Mouse (Mus musculus): ENCODE measurements at regions not wholly inside any gene's neighbourhood (a gene's known extent, or its start where the extent isn't known, plus 50 kb on each side); places are given as distances from the start of the nearest gene placed in this dataset.

DNA sequence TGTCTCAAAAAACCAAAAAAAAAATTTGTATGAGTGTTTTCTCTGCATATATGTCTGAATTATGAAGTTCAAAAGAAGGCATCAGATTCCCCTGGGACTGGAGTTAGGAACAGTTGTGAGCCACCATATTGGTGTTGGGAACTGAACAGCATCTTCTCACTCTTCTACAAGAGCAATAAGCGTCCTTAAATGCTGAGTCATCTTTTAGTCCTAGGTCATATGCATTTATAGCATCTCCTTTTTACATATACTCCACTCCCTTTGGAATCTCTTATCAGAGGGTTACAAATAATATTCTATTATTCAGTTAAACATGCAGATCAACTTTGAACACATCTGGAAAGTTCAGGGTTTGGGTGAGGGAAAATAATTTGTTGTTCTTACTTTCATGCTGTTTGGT, 145.8 kb upstream of the F13a1 start:
- Histone ChIP-seq H3K36me3 (no peaks in the 10 kb centered on the region), H3K27ac (no peak overlapping the region), H3K4me1 (replicated peaks) (no peaks in the 10 kb centered on the region), H3K4me3 (no peak overlapping the region), H3K9me3 (no peaks in the 10 kb centered on the region), H3K27me3 (ENCODE audit: insufficient read depth, poor library complexity, severe bottlenecking) (no peaks in the 10 kb centered on the region)
- 92% methylated on average over 1 of the region's 1 CpGs for WGBS
- no peak for DNase-seq (ENCODE audit: low spot score)

DNA sequence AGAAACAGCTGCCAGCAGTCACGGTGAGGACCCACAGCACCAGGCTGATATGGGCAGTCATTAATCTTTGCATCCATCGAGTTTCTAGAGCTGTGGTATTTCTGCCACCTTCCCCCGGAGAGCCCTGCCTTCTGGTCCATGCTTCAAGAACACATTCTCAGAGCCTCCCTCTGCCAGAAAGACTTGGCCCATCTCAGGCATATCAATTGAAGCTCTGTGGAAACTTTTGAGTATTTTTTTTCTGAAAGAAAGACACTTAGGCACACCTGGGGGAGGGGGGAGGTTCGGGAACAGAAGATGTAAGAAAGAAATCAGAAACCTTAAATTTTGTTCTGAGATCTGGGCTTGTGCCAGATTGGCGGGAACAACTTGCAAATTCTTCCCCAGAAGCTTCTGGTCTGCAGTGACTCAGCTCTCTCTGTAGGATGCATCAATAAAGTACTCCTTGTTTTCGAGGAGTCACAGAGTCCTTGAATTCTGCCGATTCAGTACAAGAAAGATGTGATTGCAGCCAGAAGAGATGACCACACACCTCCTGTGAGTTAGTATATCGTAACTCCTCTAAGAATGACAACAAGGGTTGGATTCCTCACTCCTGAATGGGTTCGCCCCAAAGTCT, 131.2 kb upstream of the F13a1 start:
- Histone ChIP-seq H3K27me3 (ENCODE audit: insufficient read depth, poor library complexity, severe bottlenecking) (no peaks in the 10 kb centered on the region), H3K9me3 (no peaks in the 10 kb centered on the region), H3K27ac (no peak overlapping the region), H3K4me1 (replicated peaks) (no peaks in the 10 kb centered on the region), H3K4me3 (no peak overlapping the region), H3K36me3 (no peaks in the 10 kb centered on the region)
- 82% methylated on average over 9 of the region's 9 CpGs for WGBS
- no peak for DNase-seq (ENCODE audit: low spot score)

DNA sequence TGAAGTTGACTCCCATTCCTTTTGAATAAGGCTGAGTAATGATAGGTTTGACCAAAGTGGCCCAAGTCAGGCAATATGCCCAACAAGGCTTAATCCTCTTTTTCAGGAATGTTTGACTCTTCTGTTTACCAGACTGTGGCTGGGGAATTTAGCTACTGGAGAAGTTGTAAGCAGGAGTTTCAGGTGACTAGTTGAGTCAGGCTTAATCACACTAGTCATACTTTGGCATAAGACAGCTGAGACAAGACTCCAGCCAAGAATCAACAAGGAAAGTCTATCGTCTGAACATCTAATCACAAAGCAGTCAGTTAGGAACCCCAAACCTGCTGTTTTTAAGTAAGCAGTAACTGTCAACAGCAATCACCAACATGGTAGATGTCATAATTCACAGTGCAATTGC, 126.5 kb upstream of the F13a1 start:
- Histone ChIP-seq H3K4me3 (no peak overlapping the region), H3K9me3 (no peaks in the 10 kb centered on the region), H3K4me1 (replicated peaks) (no peaks in the 10 kb centered on the region), H3K27ac (no peak overlapping the region), H3K36me3 (no peaks in the 10 kb centered on the region), H3K27me3 (ENCODE audit: insufficient read depth, poor library complexity, severe bottlenecking) (no peaks in the 10 kb centered on the region)
- no peak for DNase-seq (ENCODE audit: low spot score)
- 84% methylated on average over 1 of the region's 1 CpGs for WGBS

DNA sequence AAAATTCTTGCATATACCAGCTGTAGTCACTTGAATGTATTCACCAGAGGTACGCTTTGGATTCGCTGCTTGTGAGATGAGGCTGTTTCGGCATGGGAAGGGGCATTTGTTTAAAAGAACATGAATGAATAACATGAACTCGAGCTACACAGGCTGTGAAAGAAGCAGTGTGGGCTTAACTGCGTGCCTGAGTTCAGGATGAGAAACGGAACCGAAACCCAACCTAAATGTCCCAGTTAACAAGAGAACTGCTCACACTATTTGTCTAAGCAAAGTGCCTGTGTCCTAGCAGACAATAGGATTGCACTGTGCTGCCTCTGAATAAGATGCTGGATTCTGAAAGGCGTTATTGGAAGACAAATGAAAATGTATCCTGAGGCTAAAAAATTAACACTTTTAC, 126.0 kb upstream of the F13a1 start:
- no peak overlapping the region for H3K27ac ChIP-seq
- no peaks in the 10 kb centered on the region for H3K36me3 ChIP-seq
- WGBS = 88% methylated on average over 8 of the region's 8 CpGs
- H3K9me3 ChIP-seq = no peaks in the 10 kb centered on the region
- H3K27me3 ChIP-seq (ENCODE audit: insufficient read depth, poor library complexity, severe bottlenecking) = no peaks in the 10 kb centered on the region
- no peaks in the 10 kb centered on the region for H3K4me1 ChIP-seq (replicated peaks)
- H3K4me3 ChIP-seq = no peak overlapping the region
- DNase-seq (ENCODE audit: low spot score) = no peak

DNA sequence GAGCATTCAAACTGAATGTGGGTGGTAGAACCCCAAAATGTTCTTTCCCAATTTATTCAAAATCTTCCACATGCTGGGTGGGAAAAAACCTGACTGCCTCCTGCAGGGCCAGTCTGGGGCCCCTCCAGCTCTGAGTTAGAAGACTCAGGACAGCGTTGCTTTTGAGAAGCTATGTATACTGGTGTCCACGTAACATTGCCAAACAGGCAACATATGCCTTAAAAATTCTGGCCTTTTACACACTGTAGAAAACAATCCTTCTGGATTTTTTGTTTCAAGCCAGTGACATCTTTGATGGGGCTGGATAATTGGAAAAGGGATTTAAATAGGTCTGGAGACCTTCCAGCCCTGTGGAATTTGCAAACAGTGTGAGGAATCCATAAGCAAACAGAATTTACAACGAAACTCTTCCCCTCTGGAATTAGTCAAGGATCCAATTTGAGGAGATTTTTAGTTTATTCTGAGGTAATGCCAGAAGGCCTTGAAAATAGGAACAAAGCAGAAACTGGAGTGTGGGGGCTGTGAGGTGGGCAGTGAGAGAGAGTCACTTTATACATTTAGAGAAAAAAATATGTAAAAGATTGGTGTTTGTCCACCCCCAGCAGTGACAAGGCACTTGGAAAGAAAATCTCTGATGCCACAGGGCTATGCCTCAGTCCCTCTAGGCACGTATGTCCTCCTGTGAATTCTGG, 108.9 kb upstream of the F13a1 start:
- no peak overlapping the region for H3K27ac ChIP-seq
- WGBS = 82% methylated on average over 4 of the region's 4 CpGs
- no peaks in the 10 kb centered on the region for H3K36me3 ChIP-seq

DNA sequence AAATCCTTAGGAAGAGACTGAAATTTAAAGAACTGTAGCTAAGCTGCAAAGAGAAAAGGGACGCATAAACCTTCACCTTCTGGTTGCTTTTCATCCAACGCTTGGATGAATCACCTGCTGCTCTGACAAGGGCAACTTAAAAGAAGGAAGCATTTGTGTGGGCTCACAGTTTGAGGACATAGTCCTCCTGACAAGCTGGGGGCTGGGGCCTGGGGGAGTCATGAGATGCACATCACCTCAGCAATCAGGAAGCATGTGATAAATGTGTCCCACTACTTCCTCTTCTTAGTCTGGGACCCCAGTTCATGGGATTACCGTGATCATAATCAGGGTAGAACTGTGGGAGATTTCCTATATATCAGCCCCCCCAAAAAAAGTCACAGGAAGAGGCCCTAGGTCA, 107.8 kb upstream of the F13a1 start:
- Histone ChIP-seq H3K9me3 (no peaks in the 10 kb centered on the region), H3K4me1 (replicated peaks) (no peaks in the 10 kb centered on the region), H3K4me3 (no peak overlapping the region), H3K36me3 (no peaks in the 10 kb centered on the region), H3K27me3 (ENCODE audit: insufficient read depth, poor library complexity, severe bottlenecking) (no peaks in the 10 kb centered on the region), H3K27ac (no peak overlapping the region)
- WGBS = 87% methylated on average over 3 of the region's 3 CpGs
- no peak for DNase-seq (ENCODE audit: low spot score)

More for the DNA sequence above, 108.9 kb upstream of the F13a1 start:
- no peak for DNase-seq (ENCODE audit: low spot score)
- Histone ChIP-seq H3K9me3 (no peaks in the 10 kb centered on the region), H3K27me3 (ENCODE audit: insufficient read depth, poor library complexity, severe bottlenecking) (no peaks in the 10 kb centered on the region), H3K4me3 (no peak overlapping the region), H3K4me1 (replicated peaks) (no peaks in the 10 kb centered on the region)

DNA sequence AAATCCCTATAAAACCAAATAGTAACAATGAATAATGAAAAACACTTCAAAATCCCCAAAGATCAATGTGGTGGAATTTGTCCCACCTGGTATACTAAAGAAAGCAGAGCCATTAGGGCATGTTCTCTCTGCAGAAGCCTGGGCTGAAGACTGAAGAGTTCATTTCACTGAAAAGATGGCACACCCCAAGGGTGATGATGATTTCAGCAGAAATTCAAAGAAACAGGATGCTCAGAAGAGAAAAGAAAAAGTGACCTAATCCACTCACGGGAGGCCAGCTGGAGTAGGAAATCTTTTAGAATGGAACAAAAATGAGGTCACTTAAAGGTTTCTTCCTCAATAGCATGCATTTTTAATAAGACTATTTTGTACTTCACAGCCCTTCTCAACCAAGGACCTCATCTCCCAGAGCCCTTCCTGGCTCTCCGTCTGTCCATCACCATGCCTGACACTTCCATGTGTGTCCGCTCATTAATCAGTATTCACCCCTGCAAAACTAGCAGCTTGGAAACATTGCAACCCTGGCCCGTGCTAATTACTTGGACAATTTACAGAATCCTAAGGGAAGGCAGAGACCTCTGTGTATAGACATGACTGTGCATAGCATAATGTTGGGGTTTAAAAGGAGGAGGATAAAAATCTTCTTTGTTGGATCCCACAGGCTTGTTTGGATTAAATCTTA, 101.9 kb upstream of the F13a1 start:
- 69% methylated on average over 4 of the region's 4 CpGs for WGBS

DNA sequence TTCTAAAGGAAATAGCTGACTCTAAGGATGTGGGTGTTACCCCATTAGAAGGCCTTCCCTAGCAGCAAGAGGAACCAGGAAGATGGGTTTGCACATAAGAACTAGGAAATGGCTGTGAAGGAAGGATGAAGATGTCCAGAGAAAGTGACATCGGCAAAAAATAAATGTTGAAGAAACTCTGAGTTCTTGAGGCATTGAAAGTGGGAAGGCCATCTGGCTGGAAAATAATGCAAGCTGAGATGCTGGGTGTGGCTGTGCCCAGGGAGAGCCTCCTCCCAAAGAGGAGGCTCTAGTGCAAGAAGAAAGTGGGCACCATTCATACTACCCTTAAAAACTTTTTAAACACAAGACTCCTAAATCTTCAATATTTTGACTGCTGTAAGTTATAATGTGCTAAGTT, 99.9 kb upstream of the F13a1 start:
- no peak for DNase-seq (ENCODE audit: low spot score)
- H3K4me1 ChIP-seq (replicated peaks) = peaks cover 10% of the 10 kb centered on the region
- no peak overlapping the region for H3K27ac ChIP-seq
- H3K9me3 ChIP-seq = no peaks in the 10 kb centered on the region
- H3K4me3 ChIP-seq = no peak overlapping the region
- H3K27me3 ChIP-seq (ENCODE audit: insufficient read depth, poor library complexity, severe bottlenecking) = no peaks in the 10 kb centered on the region
- H3K36me3 ChIP-seq = no peaks in the 10 kb centered on the region
- 93% methylated on average over 1 of the region's 1 CpGs for WGBS

More for the DNA sequence above, 101.9 kb upstream of the F13a1 start:
- Histone ChIP-seq H3K27ac (no peak overlapping the region), H3K27me3 (ENCODE audit: insufficient read depth, poor library complexity, severe bottlenecking) (no peaks in the 10 kb centered on the region), H3K4me1 (replicated peaks) (peaks cover 10% of the 10 kb centered on the region), H3K36me3 (no peaks in the 10 kb centered on the region), H3K4me3 (no peak overlapping the region), H3K9me3 (no peaks in the 10 kb centered on the region)
- no peak for DNase-seq (ENCODE audit: low spot score)

DNA sequence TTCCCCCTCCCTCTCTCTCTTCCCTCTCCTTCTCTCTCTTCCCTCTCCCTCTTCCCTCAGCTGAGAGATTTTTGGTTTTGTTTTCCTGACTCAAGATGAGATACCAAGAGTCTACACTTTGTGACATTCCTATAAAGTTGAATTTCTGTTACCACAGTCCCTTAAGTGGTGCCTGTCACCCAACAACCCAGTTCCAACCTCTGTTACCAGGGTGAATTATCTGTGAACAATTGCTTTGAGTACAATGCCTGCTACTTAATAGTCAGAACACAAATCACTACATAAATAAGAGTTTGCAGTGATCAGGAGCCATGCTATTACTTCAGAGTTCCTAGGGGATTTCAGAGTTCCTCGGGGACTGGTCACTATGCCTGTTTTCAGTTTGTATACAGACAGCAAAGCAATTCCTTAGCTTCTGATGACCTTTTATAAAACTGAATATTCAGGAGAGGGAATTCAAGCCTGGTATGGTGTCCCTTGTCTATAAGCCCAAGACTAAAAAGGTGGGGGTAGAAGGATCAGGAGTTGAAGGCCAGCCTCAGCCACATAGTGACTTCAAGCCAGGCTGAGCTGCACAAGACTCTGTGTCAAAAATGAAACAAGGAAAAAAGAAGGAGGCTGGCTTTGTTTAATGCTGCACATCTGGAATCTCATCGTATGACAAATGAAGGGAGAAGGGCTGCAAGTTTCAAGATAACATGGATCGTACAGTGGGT, 99.2 kb upstream of the F13a1 start:
- no peak for DNase-seq (ENCODE audit: low spot score)
- 70% methylated on average over 3 of the region's 3 CpGs for WGBS
- no peaks in the 10 kb centered on the region for H3K27me3 ChIP-seq (ENCODE audit: insufficient read depth, poor library complexity, severe bottlenecking)
- H3K4me3 ChIP-seq = no peak overlapping the region
- H3K27ac ChIP-seq = peak overlapping the region; percentile 14; the same call in 1 of the 2 replicates
- H3K36me3 ChIP-seq = no peaks in the 10 kb centered on the region
- H3K4me1 ChIP-seq (replicated peaks) = peaks cover 10% of the 10 kb centered on the region
- no peaks in the 10 kb centered on the region for H3K9me3 ChIP-seq

DNA sequence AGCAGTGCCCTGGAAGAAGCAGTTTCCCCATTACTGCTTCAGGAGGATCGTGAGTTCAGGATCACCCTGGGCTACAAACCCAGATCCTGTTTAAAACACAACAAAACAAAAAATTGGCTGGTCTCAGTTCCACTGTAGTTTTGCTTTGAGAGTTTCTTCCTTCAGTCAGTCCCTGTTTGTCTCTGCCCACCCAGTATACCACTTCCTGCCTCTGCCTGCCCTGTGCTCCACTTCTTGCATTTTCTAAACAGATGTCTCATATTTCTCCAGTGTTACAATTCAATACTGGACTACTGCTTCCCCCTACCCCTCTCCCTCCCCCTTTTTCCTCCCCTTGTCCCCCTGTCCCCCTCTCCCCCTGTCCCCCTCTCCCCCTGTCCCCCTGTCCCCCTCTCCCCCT, 98.6 kb upstream of the F13a1 start:
- H3K4me3 ChIP-seq = no peak overlapping the region
- H3K9me3 ChIP-seq = no peaks in the 10 kb centered on the region
- WGBS = 77% methylated on average over 1 of the region's 1 CpGs
- H3K27me3 ChIP-seq (ENCODE audit: insufficient read depth, poor library complexity, severe bottlenecking) = no peaks in the 10 kb centered on the region
- no peak for DNase-seq (ENCODE audit: low spot score)
- H3K27ac ChIP-seq = peak overlapping the region; percentile 14; the same call in 1 of the 2 replicates
- no peaks in the 10 kb centered on the region for H3K36me3 ChIP-seq
- peaks cover 10% of the 10 kb centered on the region for H3K4me1 ChIP-seq (replicated peaks)

DNA sequence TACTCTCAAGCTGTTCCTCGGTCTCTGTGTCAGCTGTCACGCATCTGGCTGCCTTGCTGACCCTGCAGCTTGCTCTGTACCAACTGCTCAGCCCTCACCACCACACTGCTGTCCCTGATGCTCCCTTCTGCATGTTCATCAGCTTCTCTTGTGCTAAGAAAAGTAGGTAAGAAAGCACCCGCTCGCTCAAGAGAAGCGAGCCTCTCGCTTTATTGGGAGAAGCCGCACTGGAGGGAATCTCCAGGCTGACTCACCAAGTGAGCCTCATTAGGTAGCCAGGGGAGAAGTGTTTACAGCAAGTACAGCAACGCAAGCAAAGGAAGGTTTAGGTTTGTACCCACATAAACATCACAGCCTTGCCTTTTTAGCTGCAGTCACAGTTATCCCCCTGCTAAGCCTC, 97.7 kb upstream of the F13a1 start:
- Histone ChIP-seq H3K27ac (peak overlapping the region; percentile 59), H3K36me3 (no peaks in the 10 kb centered on the region), H3K27me3 (ENCODE audit: insufficient read depth, poor library complexity, severe bottlenecking) (no peaks in the 10 kb centered on the region), H3K9me3 (no peaks in the 10 kb centered on the region), H3K4me1 (replicated peaks) (peaks cover 10% of the 10 kb centered on the region), H3K4me3 (no peak overlapping the region)
- WGBS = 91% methylated on average over 8 of the region's 8 CpGs
- DNase-seq (ENCODE audit: low spot score) = no peak

DNA sequence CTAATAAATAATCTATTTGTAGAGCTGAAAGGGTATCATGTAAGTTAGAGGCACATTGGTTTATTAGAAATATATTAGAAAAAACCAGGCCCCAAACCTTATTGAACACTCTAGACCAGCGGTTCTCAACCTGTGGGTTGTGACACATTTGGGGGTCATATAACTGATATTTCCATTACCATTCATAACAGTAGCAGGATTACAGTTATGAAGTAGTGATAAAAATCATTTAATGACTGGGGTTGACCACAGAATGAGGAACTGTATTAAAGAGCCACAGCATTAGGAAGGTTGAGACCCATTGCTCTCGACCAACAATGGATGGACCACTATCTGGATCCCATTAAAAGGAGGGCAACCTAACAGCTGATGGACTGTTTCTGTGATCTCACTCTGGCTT, 92.8 kb upstream of the F13a1 start:
- no peaks in the 10 kb centered on the region for H3K9me3 ChIP-seq

DNA sequence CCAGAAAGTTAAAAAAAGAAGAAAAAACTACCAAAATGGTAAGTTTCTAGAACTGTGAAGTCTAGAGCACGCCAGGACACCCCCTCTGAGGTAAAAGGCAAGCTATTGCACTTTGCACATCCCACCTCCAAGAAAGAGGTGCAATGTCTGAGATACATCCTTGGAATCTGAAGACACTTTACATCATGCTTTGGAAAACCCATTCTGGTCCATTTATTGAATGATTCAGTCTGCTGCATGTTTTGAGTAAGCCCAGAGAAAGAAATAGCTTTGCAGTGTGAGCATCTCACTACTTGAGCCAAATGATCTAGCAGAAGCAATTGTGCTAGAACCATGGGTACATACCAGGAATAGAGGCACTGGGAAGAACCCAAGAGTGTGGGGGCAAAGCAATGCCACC, 85.1 kb upstream of the F13a1 start:
- WGBS = 79% methylated on average over 1 of the region's 1 CpGs
- Histone ChIP-seq H3K36me3 (no peaks in the 10 kb centered on the region), H3K9me3 (no peaks in the 10 kb centered on the region), H3K27ac (no peak overlapping the region), H3K4me3 (no peak overlapping the region), H3K27me3 (ENCODE audit: insufficient read depth, poor library complexity, severe bottlenecking) (no peaks in the 10 kb centered on the region), H3K4me1 (replicated peaks) (no peaks in the 10 kb centered on the region)
- no peak for DNase-seq (ENCODE audit: low spot score)

More for the DNA sequence above, 92.8 kb upstream of the F13a1 start:
- DNase-seq (ENCODE audit: low spot score) = no peak
- 90% methylated on average over 2 of the region's 2 CpGs for WGBS
- Histone ChIP-seq H3K36me3 (no peaks in the 10 kb centered on the region), H3K27me3 (ENCODE audit: insufficient read depth, poor library complexity, severe bottlenecking) (no peaks in the 10 kb centered on the region), H3K27ac (no peak overlapping the region), H3K4me3 (no peak overlapping the region), H3K4me1 (replicated peaks) (no peaks in the 10 kb centered on the region)
